Mouse (Mus musculus): ENCODE data around the gene Sdc4.

DNA sequence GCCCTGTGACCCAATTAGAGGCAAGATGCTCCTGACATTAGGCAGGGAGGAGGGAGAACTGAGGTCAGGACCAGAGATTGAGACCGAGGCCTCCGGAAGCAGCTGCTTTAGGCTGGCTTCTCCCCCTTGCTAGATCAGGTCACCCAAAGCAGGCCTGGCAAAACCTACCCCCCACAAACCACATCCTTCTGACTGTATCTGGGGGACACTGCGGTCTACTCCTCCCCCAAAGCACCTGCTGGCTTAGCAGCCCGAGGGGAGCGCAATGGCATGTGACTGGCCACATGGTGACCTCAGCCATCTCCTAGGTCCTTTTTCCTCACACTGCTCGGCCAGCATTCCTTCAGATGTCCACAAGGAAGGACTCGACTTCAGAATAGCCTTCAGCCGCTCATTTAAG is 2.5 kb downstream of the Sdc4 start:
- TF ChIP-seq EP300 (IDR thresholded peaks at IDR 0.05; ENCODE audit: insufficient read depth, low read depth, low read length) (no peak), POLR2A (IDR thresholded peaks at IDR 0.05; ENCODE audit: insufficient read depth, low read depth, low read length) (no peak)

Measured in heart, adult 2 months (tissue).